Mouse (Mus musculus) limb, embryonic 14.5 days (tissue): ENCODE results near the gene Tfrc. TPM values are rescaled to one million over a fixed set of nuclear protein-coding genes. Genes with fewer than 3 reads are reported as not detected.

Experiments used
- ATAC-seq: fragments of 200-750 bp; cut with Nextera tagmentation; 2 replicates; pipeline ENCODE4 v1.8.0; 2017; ENCODE audit warnings: low read depth, moderate number of reproducible peaks, moderate TSS enrichment; ENCODE audit not compliant: low FRiP score
- DNase-seq: peaks from one replicate; pipeline ENCODE4 v3.0.0-alpha.2; 2015; ENCODE audit warnings: low spot score
- H3K27ac ChIP-seq: fragments of 300-500 bp; sonication (generic); replicated peaks from 2 replicates; pipeline ENCODE4 v1.5.1; 2014; ENCODE audit warnings: low read depth, mild to moderate bottlenecking, low read length, moderate library complexity, mixed read lengths
- H3K27me3 ChIP-seq: fragments of 300-500 bp; sonication (generic); 2 replicates; pipeline ENCODE4 v1.6.1; 2014; ENCODE audit warnings: low read length, mixed read lengths; ENCODE audit not compliant: control insufficient read depth, insufficient read depth
- H3K36me3 ChIP-seq: fragments of 300-500 bp; sonication (generic); 2 replicates; pipeline ENCODE4 v1.6.1; 2014; ENCODE audit warnings: mild to moderate bottlenecking, low read length, moderate library complexity, mixed read lengths; ENCODE audit not compliant: control insufficient read depth, insufficient read depth
- H3K4me1 ChIP-seq: fragments of 300-500 bp; sonication (generic); 2 replicates; pipeline ENCODE4 v1.6.1; 2014; ENCODE audit warnings: antibody characterized with exemption, low read length, mixed read lengths; ENCODE audit not compliant: control insufficient read depth, insufficient read depth
- H3K4me2 ChIP-seq: fragments of 300-500 bp; sonication (generic); replicated peaks from 2 replicates; pipeline ENCODE4 v1.6.1; 2014; ENCODE audit warnings: low read depth, mild to moderate bottlenecking, low read length, moderate library complexity; ENCODE audit not compliant: severe bottlenecking
- H3K4me3 ChIP-seq: fragments of 300-500 bp; sonication (generic); replicated peaks from 2 replicates; pipeline ENCODE4 v1.5.1; 2014; ENCODE audit warnings: low read length
- H3K9ac ChIP-seq: fragments of 300-500 bp; sonication (generic); 2 replicates; pipeline ENCODE4 v1.6.1; 2014; ENCODE audit warnings: mild to moderate bottlenecking, low read depth, low read length, moderate library complexity; ENCODE audit not compliant: severe bottlenecking
- H3K9me3 ChIP-seq: fragments of 300-500 bp; sonication (generic); 2 replicates; pipeline ENCODE4 v1.6.1; 2016; ENCODE audit warnings: low read length; ENCODE audit not compliant: control insufficient read depth
- POLR2A ChIP-seq: fragments of 200-500 bp; IDR thresholded peaks from 2 replicates; pipeline ENCODE4 v1.8.0; 2012; ENCODE audit warnings: inconsistent platforms, mild to moderate bottlenecking, moderate library complexity, borderline replicate concordance; ENCODE audit not compliant: insufficient read depth, insufficient read length; ENCODE audit errors: extremely low read depth
- WGBS: fragments of 180-500 bp; shearing (Covaris S2); extraction: QIAGEN DNeasy Blood & Tissue Kit; methylation state at CpG from one replicate; pipeline ENCODE4 v1.1.7; 2014; 5-methylcytosine and 5-hydroxymethylcytosine counted together
- polyA plus RNA-seq, 2 experiments: library from polyadenylated mRNA; depleted of rRNA in 1 of 2; stranded (reverse) in 1 of 2; unstranded in 1 of 2; fragments of >200 nt; fragmentation: Nextera tagmentation in 1 of 2; extraction: Ambion mirVana in 1 of 2; gene quantifications; 2 replicates each; pipeline versions ENCODE4 v1.2.1 to v1.2.3; 2012 to 2014

Tfrc gene
- polyA plus RNA-seq, 2 experiments, result 33.6 to 33.8 TPM

- Histone ChIP-seq H3K9ac (no peak overlapping the region), H3K4me1 (no peaks in the 10 kb centered on the region), H3K4me2 (no peak overlapping the region), H3K4me3 (no peak overlapping the region), H3K27me3 (no peaks in the 10 kb centered on the region), H3K36me3 (peaks cover 24% of the 10 kb centered on the region), H3K9me3 (no peaks in the 10 kb centered on the region), H3K27ac (no peak overlapping the region)
- WGBS, result 92% methylated on average over 4 of the region's 4 CpGs
- ATAC-seq (no peak), DNase-seq (no peak)
- TF ChIP-seq POLR2A, result no peak
Measured at GRCm38 (mm10) chr16:32632328-32632824, 23.7 kb downstream of the Tfrc start.

DNA sequence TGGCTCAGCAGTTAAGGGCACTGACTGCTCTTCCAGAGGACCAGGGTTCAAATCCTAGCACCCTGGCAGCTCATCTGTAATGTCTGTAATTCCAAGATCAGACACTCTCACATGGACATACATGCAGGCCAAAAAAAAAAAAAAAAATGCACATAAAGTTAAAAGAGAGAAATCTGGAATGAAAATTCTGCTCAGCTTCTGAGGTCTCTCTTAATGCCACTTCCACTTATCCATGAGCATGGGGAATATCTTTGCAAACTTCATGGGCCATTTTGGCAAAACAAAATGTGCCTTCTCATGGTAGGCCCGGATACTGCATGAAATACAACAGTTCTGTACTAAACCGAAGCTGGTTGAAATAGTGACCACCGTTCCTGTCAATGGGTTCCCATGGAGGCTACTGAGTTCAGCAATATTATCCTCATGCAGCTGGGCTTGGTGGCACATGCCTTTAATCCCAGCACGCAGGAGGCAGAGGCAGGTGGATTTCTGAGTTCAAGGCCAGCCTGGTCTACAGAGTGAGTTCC, 24.8 kb downstream of the Tfrc start:
- ATAC-seq (no peak), DNase-seq (no peak)
- WGBS, result 89% methylated on average over 4 of the region's 4 CpGs
- H3K27me3 ChIP-seq, result no peaks in the 10 kb centered on the region
- H3K4me1 ChIP-seq, result 0 out of 2 replicates have a peak, but pooled peaks cover 3% of the 10 kb centered on the region
- no peak overlapping the region for H3K4me3 ChIP-seq
- H3K9ac ChIP-seq, result no peak overlapping the region
- H3K4me2 ChIP-seq, result no peak overlapping the region
- H3K36me3 ChIP-seq, result peaks cover 24% of the 10 kb centered on the region
- no peaks in the 10 kb centered on the region for H3K9me3 ChIP-seq
- no peak for TF ChIP-seq POLR2A
- H3K27ac ChIP-seq, result no peak overlapping the region

GRCm38 (mm10) chr16:32634183-32634582, 25.5 kb downstream of the Tfrc start:
- no peaks in the 10 kb centered on the region for H3K27me3 ChIP-seq
- TF ChIP-seq POLR2A, result no peak
- WGBS, result 83% methylated on average over 5 of the region's 5 CpGs
- no peak for ATAC-seq
- H3K36me3 ChIP-seq, result peaks cover 19% of the 10 kb centered on the region
- H3K9me3 ChIP-seq, result no peaks in the 10 kb centered on the region
- H3K4me1 ChIP-seq, result 0 out of 2 replicates have a peak, but pooled peaks cover 5% of the 10 kb centered on the region
- no peak overlapping the region for H3K27ac ChIP-seq
- H3K9ac ChIP-seq, result no peak overlapping the region
- no peak for DNase-seq
- H3K4me2 ChIP-seq, result no peak overlapping the region
- H3K4me3 ChIP-seq, result no peak overlapping the region

GRCm38 (mm10) chr16:32635314-32635713, 26.6 kb downstream of the Tfrc start:
- WGBS, result 78% methylated on average over 3 of the region's 3 CpGs
- DNase-seq, result no peak
- 0 out of 2 replicates have a peak, but pooled peaks cover 5% of the 10 kb centered on the region for H3K4me1 ChIP-seq
- no peak for TF ChIP-seq POLR2A
- ATAC-seq, result no peak
- peaks cover 9% of the 10 kb centered on the region for H3K36me3 ChIP-seq
- H3K27me3 ChIP-seq, result no peaks in the 10 kb centered on the region
- H3K4me2 ChIP-seq, result no peak overlapping the region
- no peaks in the 10 kb centered on the region for H3K9me3 ChIP-seq
- H3K9ac ChIP-seq, result no peak overlapping the region
- H3K4me3 ChIP-seq, result no peak overlapping the region
- no peak overlapping the region for H3K27ac ChIP-seq

DNA sequence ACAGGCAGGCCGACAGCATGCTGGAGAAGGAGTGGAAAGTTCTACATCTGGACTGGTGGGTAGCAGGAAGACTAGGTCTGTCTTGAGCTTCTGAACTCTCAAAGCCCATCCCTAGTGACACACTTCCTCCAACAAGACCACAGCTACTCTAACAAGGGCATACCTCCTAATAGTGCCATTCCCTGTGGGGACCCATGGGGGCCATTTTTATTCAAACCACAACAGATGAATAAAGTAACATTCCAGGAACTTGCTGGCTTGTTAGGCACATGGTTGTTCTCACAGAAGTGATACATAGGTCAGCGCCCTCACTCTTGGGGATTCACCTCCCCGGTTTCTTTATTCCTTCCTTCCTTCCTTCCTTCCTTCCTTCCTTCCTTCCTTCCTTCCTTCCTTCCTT, 27.6 kb downstream of the Tfrc start:
- Histone ChIP-seq H3K4me2 (no peak overlapping the region), H3K27ac (no peak overlapping the region), H3K9ac (no peak overlapping the region), H3K4me3 (no peak overlapping the region), H3K9me3 (no peaks in the 10 kb centered on the region), H3K27me3 (no peaks in the 10 kb centered on the region), H3K4me1 (0 out of 2 replicates have a peak, but pooled peaks cover 5% of the 10 kb centered on the region), H3K36me3 (0 out of 2 replicates have a peak, but pooled peaks cover 4% of the 10 kb centered on the region)
- no peak for DNase-seq
- ATAC-seq, result no peak
- 91% methylated on average over 3 of the region's 3 CpGs for WGBS
- no peak for TF ChIP-seq POLR2A
